Mouse (Mus musculus) midbrain, embryonic 12.5 days (tissue): ENCODE data around the gene Exoc3l4. TPM values are rescaled to one million over a fixed set of nuclear protein-coding genes. Genes with fewer than 3 reads are reported as not detected.

Experiments
- ATAC-seq: fragments of 200-750 bp; cut with Nextera tagmentation; 2 replicates; pipeline ENCODE4 v1.8.0; 2017; ENCODE audit warnings: low read depth, moderate TSS enrichment, moderate library complexity; ENCODE audit not compliant: low FRiP score
- H3K27ac ChIP-seq: fragments of 300-500 bp; sonication (generic); replicated peaks from 2 replicates; pipeline ENCODE4 v1.5.1; 2016; ENCODE audit warnings: mild to moderate bottlenecking
- H3K27me3 ChIP-seq: fragments of 300-500 bp; sonication (generic); 2 replicates; pipeline ENCODE4 v1.6.1; 2016; ENCODE audit warnings: mild to moderate bottlenecking
- H3K36me3 ChIP-seq: fragments of 300-500 bp; sonication (generic); 2 replicates; pipeline ENCODE4 v1.6.1; 2016
- H3K4me1 ChIP-seq: fragments of 300-500 bp; sonication (generic); 2 replicates; pipeline ENCODE4 v1.6.1; 2016
- H3K4me2 ChIP-seq: fragments of 300-500 bp; sonication (generic); replicated peaks from 2 replicates; pipeline ENCODE4 v1.6.1; 2016; ENCODE audit warnings: mild to moderate bottlenecking, moderate library complexity
- H3K4me3 ChIP-seq: fragments of 300-500 bp; sonication (generic); 2 replicates; pipeline ENCODE4 v1.5.1; 2016; ENCODE audit warnings: mild to moderate bottlenecking
- H3K9ac ChIP-seq: fragments of 300-500 bp; sonication (generic); replicated peaks from 2 replicates; pipeline ENCODE4 v1.6.1; 2016; ENCODE audit warnings: mild to moderate bottlenecking, moderate library complexity
- H3K9me3 ChIP-seq: fragments of 300-500 bp; sonication (generic); 2 replicates; pipeline ENCODE4 v1.6.1; 2016; ENCODE audit warnings: mild to moderate bottlenecking
- WGBS: fragments of 180-500 bp; shearing (Covaris S2); methylation state at CpG from one replicate; pipeline ENCODE4 v1.1.7; 2016; 5-methylcytosine and 5-hydroxymethylcytosine counted together
- polyA plus RNA-seq: library from polyadenylated mRNA; unstranded; fragments of >200 nt; fragmentation: Nextera tagmentation; extraction: Ambion mirVana; gene quantifications from 2 replicates; pipeline ENCODE4 v1.2.1, GENCODE M21; 2016

Exoc3l4 gene
- polyA plus RNA-seq, 1 experiment from 2014 or later = 4.1 TPM

GRCm38 (mm10) chr12:111447898-111448760 lies 31.3 kb downstream of the Exoc3l4 start:
- H3K4me3 ChIP-seq = no peak overlapping the region
- WGBS = 17% methylated on average over 22 of the region's 22 CpGs
- peaks cover 16% of the 10 kb centered on the region for H3K4me1 ChIP-seq

GRCm38 (mm10) chr12:111448931-111449705 lies 32.3 kb downstream of the Exoc3l4 start:
- Histone ChIP-seq H3K27ac (no peak overlapping the region), H3K4me3 (no peak overlapping the region), H3K9ac (no peak overlapping the region), H3K9me3 (no peaks in the 10 kb centered on the region), H3K4me2 (no peak overlapping the region), H3K27me3 (peaks cover 98% of the 10 kb centered on the region), H3K4me1 (peaks cover 15% of the 10 kb centered on the region), H3K36me3 (no peaks in the 10 kb centered on the region)
- no peak for ATAC-seq
- 26% methylated on average over 14 of the region's 14 CpGs for WGBS

More at GRCm38 (mm10) chr12:111447898-111448760, 31.3 kb downstream of the Exoc3l4 start:
- Histone ChIP-seq H3K9ac (no peak overlapping the region), H3K9me3 (no peaks in the 10 kb centered on the region), H3K27ac (no peak overlapping the region), H3K27me3 (peaks cover 98% of the 10 kb centered on the region), H3K36me3 (no peaks in the 10 kb centered on the region), H3K4me2 (no peak overlapping the region)
- ATAC-seq = no peak

- Histone ChIP-seq H3K4me2 (no peak overlapping the region), H3K4me1 (peaks cover 15% of the 10 kb centered on the region), H3K9ac (no peak overlapping the region), H3K27me3 (peaks cover 95% of the 10 kb centered on the region), H3K36me3 (no peaks in the 10 kb centered on the region), H3K4me3 (no peak overlapping the region), H3K9me3 (no peaks in the 10 kb centered on the region), H3K27ac (no peak overlapping the region)
- no peak for ATAC-seq
- WGBS = 57% methylated on average over 6 of the region's 6 CpGs
These were observed 33.5 kb downstream of the Exoc3l4 start for GRCm38 (mm10) chr12:111450359-111450758.

GRCm38 (mm10) chr12:111451561-111451960 lies 34.7 kb downstream of the Exoc3l4 start:
- H3K27ac ChIP-seq = no peak overlapping the region
- H3K4me3 ChIP-seq = no peak overlapping the region
- ATAC-seq = no peak
- no peaks in the 10 kb centered on the region for H3K36me3 ChIP-seq
- H3K4me2 ChIP-seq = no peak overlapping the region
- H3K27me3 ChIP-seq = peaks cover 95% of the 10 kb centered on the region
- WGBS = 82% methylated on average over 7 of the region's 7 CpGs
- H3K4me1 ChIP-seq = 0 out of 2 replicates have a peak, but pooled peaks cover 7% of the 10 kb centered on the region
- no peak overlapping the region for H3K9ac ChIP-seq
- H3K9me3 ChIP-seq = no peaks in the 10 kb centered on the region

- H3K27me3 ChIP-seq = peaks cover 81% of the 10 kb centered on the region
- no peak for ATAC-seq
- 37% methylated on average over 4 of the region's 4 CpGs for WGBS
These were observed 37.2 kb downstream of the Exoc3l4 start for GRCm38 (mm10) chr12:111454021-111454420.

GRCm38 (mm10) chr12:111454543-111455280 lies 37.9 kb downstream of the Exoc3l4 start:
- WGBS = 74% methylated on average over 10 of the region's 10 CpGs
- Histone ChIP-seq H3K27me3 (peaks cover 76% of the 10 kb centered on the region), H3K4me1 (no peaks in the 10 kb centered on the region), H3K9me3 (no peaks in the 10 kb centered on the region), H3K27ac (no peak overlapping the region), H3K9ac (no peak overlapping the region), H3K4me3 (no peak overlapping the region), H3K4me2 (no peak overlapping the region), H3K36me3 (no peaks in the 10 kb centered on the region)
- no peak for ATAC-seq

More at GRCm38 (mm10) chr12:111454021-111454420, 37.2 kb downstream of the Exoc3l4 start:
- Histone ChIP-seq H3K4me2 (no peak overlapping the region), H3K4me3 (no peak overlapping the region), H3K9me3 (no peaks in the 10 kb centered on the region), H3K27ac (no peak overlapping the region), H3K36me3 (no peaks in the 10 kb centered on the region), H3K9ac (no peak overlapping the region), H3K4me1 (0 out of 2 replicates have a peak, but pooled peaks cover under 1% of the 10 kb centered on the region)

- no peak overlapping the region for H3K4me2 ChIP-seq
- whole genome bisulfite sequencing = 71% methylated on average over 12 of the region's 12 CpGs
- no peaks in the 10 kb centered on the region for H3K4me1 ChIP-seq
- ATAC-seq = no peak
- no peaks in the 10 kb centered on the region for H3K36me3 ChIP-seq
- peaks cover 76% of the 10 kb centered on the region for H3K27me3 ChIP-seq
- no peak overlapping the region for H3K4me3 ChIP-seq
- H3K27ac ChIP-seq = no peak overlapping the region
- H3K9ac ChIP-seq = no peak overlapping the region
- H3K9me3 ChIP-seq = no peaks in the 10 kb centered on the region
These were observed 38.6 kb downstream of the Exoc3l4 start for GRCm38 (mm10) chr12:111455311-111455846.

GRCm38 (mm10) chr12:111455860-111456259 lies 39.0 kb downstream of the Exoc3l4 start:
- 53% methylated on average over 8 of the region's 8 CpGs for WGBS
- Histone ChIP-seq H3K4me1 (no peaks in the 10 kb centered on the region), H3K4me3 (no peak overlapping the region), H3K27me3 (peaks cover 76% of the 10 kb centered on the region), H3K4me2 (no peak overlapping the region), H3K9me3 (no peaks in the 10 kb centered on the region), H3K36me3 (no peaks in the 10 kb centered on the region), H3K9ac (no peak overlapping the region), H3K27ac (no peak overlapping the region)
- ATAC-seq = no peak

- no peak overlapping the region for H3K4me3 ChIP-seq
- H3K27ac ChIP-seq = no peak overlapping the region
- 84% methylated on average over 1 of the region's 1 CpGs for WGBS
- H3K4me2 ChIP-seq = no peak overlapping the region
- H3K36me3 ChIP-seq = no peaks in the 10 kb centered on the region
- no peaks in the 10 kb centered on the region for H3K9me3 ChIP-seq
- H3K4me1 ChIP-seq = no peaks in the 10 kb centered on the region
- no peak for ATAC-seq
- H3K9ac ChIP-seq = no peak overlapping the region
- H3K27me3 ChIP-seq = peaks cover 59% of the 10 kb centered on the region
These were observed 40.9 kb downstream of the Exoc3l4 start for GRCm38 (mm10) chr12:111457742-111458141.

- Histone ChIP-seq H3K27me3 (0 out of 2 replicates have a peak, but pooled peaks cover 22% of the 10 kb centered on the region), H3K9me3 (no peaks in the 10 kb centered on the region), H3K27ac (no peak overlapping the region), H3K9ac (no peak overlapping the region), H3K4me2 (no peak overlapping the region), H3K4me3 (no peak overlapping the region), H3K36me3 (no peaks in the 10 kb centered on the region), H3K4me1 (no peaks in the 10 kb centered on the region)
- no peak for ATAC-seq
- WGBS = 79% methylated on average over 7 of the region's 7 CpGs
These were observed 46.8 kb downstream of the Exoc3l4 start for GRCm38 (mm10) chr12:111463570-111463969.

- Histone ChIP-seq H3K27me3 (peaks cover 5% of the 10 kb centered on the region; the same call in 1 of the 2 replicates), H3K4me1 (no peaks in the 10 kb centered on the region), H3K36me3 (no peaks in the 10 kb centered on the region), H3K27ac (no peak overlapping the region), H3K9me3 (no peaks in the 10 kb centered on the region), H3K4me3 (no peak overlapping the region), H3K9ac (no peak overlapping the region), H3K4me2 (no peak overlapping the region)
- WGBS = 95% methylated on average over 3 of the region's 3 CpGs
- ATAC-seq = no peak
These were observed 49.6 kb downstream of the Exoc3l4 start for GRCm38 (mm10) chr12:111466369-111466768.
